Mouse (Mus musculus): ENCODE measurements around the gene Armc10. TPM values are rescaled to one million over a fixed set of nuclear protein-coding genes. Genes with fewer than 3 reads are reported as not detected.
"Not testable (repeated sequence)": the region's sequence is repeated elsewhere in the genome, so short reads cannot be mapped to it uniquely, and the experiment has no call there.

Armc10 gene
- 5.7 TPM in 2 replicates for polyA plus RNA-seq (2015; fragmentation: Nextera tagmentation; extraction: Ambion mirVana)

DNA sequence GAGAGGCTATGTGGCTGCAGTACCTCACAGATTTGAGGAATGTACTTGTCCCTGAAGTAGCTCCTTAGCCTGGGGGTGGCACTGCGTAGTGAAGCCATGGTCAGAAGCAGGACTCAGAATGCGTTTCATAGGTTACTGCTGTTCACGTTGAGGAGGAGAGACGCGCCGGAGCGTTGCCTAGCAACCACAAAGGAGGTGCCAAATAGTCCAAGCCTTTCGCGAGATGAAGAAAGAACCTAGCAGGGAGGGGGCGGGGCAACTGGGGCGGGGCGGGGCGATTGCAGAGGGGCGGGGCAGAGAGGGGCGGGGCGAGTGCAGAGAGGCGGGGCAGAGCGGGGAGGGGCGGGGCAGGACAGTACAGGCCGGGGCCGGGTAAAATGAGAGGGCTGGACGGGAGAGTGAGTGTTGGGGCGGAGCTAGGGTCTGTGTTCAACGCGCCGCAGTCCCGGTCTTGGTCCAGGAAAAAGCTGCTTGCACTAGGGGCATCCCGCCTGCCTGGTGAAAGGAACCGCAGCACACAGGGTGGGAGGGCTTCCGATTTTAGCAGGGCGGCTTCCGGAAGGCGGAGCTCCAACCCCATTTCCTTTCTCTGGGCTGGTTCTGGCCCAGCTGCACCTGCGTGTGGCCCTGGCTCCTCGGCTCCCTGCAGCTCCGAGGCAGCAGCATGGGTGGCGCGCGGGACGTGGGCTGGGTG lies at the start of gene Armc10, which contains the start of gene Fbxl13:
Gene Armc10 (plus strand): TSS at position 375 of the 694 bp plus-strand sequence.
Gene Fbxl13 (minus strand): TSS at position 196 of the 694 bp plus-strand sequence.
- Histone ChIP-seq H3K9me3 (replicated peaks) (no peaks in the 10 kb centered on the region), H3K36me3 (replicated peaks) (peaks cover 20% of the 10 kb centered on the region), H3K4me3 (replicated peaks) (peak within 1 kb of the TSS; percentile 73), H3K27me3 (peaks cover 29% of the 10 kb centered on the region), H3K27ac (replicated peaks) (peak within 1 kb of the TSS; percentile 81), H3K9ac (peak within 1 kb of the TSS; percentile 73), H3K4me1 (replicated peaks) (peaks cover 24% of the 10 kb centered on the region), H3K4me2 (peak within 1 kb of the TSS; percentile 97)
- ATAC-seq (ENCODE audit: insufficient read depth), result peak; percentile 96
- WGBS (ENCODE audit: insufficient replicate concordance), result 1% methylated on average over 39 of the region's 40 CpGs

DNA sequence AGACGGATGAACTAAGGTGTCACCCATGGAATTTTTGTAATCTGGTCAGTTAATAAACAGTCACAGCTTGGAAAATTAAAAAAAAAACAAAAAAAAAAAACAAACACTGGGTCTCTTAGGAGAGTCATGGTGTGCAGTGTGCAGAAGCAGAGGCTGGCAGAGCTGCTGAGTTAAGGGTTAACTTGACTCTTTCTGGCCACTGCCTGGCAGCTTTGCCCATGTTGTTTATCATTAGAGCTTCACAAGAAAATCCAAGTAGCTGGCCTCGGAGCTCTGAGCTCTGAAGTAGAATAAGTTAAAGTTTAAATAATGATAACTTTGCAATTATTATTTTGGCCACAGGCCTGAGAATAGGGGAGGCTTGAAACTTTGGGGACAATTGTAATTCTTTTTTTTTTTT lies 46.1 kb upstream of the Armc10 start:
- not testable (repeated sequence) for H3K9me3 ChIP-seq (replicated peaks); H3K27me3 ChIP-seq; ATAC-seq (ENCODE audit: insufficient read depth); H3K4me3 ChIP-seq (replicated peaks); H3K27ac ChIP-seq (replicated peaks); H3K4me1 ChIP-seq (replicated peaks); H3K4me2 ChIP-seq; H3K36me3 ChIP-seq (replicated peaks); H3K9ac ChIP-seq
- WGBS (ENCODE audit: insufficient replicate concordance), result 54% methylated on average over 2 of the region's 2 CpGs

DNA sequence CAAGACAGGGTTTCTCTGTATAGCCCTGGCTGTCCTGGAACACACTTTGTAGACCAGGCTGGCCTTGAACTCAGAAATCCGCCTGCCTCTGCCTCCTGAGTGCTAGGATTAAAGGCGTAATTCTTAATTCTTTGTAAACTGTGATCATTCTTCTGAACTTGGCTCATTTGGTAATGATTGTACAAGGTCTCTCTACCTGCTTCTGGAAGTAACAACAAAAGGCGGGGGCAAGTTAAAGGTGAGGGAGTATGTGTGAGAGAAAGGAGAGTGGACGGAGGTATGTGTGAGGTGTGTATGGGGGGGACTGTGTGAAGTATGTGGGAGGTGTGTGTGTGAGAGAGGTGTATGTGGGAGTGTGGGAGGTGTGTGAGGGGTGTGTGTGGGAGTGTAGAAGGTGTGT lies 45.7 kb upstream of the Armc10 start:
- ATAC-seq (ENCODE audit: insufficient read depth), result no peak
- Histone ChIP-seq H3K27me3 (no peaks in the 10 kb centered on the region), H3K27ac (replicated peaks) (no peak overlapping the region), H3K4me3 (replicated peaks) (no peak overlapping the region), H3K4me2 (no peak overlapping the region), H3K4me1 (replicated peaks) (no peaks in the 10 kb centered on the region), H3K9ac (no peak overlapping the region), H3K9me3 (replicated peaks) (no peaks in the 10 kb centered on the region), H3K36me3 (replicated peaks) (no peaks in the 10 kb centered on the region)
- WGBS (ENCODE audit: insufficient replicate concordance), result 67% methylated on average over 4 of the region's 4 CpGs

DNA sequence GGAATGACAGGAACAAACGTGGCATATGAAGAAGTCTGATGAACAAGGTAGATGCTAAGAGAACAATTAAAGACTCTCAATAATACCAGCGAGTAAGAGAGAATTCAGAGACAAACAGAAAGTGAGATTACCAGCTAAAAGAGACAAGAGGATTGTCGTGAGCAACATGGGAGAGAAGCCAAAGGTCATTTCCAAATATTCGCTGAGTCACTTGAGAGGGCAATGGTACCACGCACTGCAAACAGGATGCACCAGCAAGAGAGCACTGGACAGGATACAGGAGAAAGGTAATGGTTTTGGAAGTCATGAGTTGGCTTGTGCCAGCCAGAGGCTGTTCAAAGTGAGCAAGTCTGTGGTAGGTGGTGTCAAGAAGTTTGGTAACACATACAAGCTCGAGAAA lies 39.7 kb upstream of the Armc10 start:
- Histone ChIP-seq H3K4me1 (replicated peaks) (no peaks in the 10 kb centered on the region), H3K4me2 (no peak overlapping the region), H3K27ac (replicated peaks) (no peak overlapping the region), H3K36me3 (replicated peaks) (no peaks in the 10 kb centered on the region), H3K9me3 (replicated peaks) (no peaks in the 10 kb centered on the region), H3K4me3 (replicated peaks) (no peak overlapping the region), H3K9ac (no peak overlapping the region), H3K27me3 (no peaks in the 10 kb centered on the region)
- WGBS (ENCODE audit: insufficient replicate concordance), result 43% methylated on average over 6 of the region's 6 CpGs
- no peak for ATAC-seq (ENCODE audit: insufficient read depth)

DNA sequence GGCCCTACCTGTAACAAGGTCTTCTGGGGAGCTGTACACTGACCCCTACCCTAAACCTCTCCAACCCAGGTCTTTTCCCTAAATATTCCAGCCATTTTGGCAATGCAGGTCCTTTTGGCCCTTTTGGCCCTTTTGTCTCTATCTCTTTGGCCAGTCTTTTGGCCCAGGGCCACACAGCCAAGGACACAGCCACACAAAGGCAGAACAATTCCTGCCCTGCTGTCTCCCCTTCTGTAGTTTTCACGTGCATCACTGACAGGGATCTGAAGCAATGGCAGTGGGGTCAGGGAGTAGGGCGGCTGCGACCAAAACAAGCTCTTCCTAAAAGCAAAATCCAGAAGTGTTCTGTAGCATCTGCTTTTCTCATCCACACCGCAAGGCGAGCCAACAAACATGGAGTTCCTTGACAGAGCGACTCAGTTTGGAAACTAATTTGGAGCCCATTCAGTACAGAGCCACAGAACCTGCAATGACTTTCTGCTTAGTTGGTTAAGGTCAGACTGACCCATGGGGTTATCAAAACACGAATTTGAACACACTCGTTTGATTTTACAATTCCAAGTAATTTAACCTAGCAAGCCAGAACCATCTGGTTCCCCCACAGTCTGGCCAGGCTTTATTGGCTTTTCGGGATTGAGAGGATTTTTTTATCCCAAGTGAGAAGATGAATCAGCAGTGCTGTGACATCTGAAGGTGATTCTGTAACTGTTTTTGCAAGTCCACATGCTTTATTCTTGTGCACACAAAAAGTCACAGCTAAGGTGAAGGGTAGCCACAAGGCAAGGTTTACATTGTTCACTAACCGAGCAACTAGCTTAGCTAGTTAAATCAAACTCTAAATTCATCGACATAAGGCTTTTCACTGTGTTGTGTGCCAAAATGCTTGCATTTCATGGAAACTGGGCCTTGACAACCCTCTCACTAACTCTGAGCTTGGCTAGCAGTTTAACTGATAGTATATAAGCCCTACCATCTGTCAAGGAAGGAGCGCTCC lies 37.0 kb upstream of the Armc10 start:
- no peaks in the 10 kb centered on the region for H3K36me3 ChIP-seq (replicated peaks)
- no peaks in the 10 kb centered on the region for H3K4me1 ChIP-seq (replicated peaks)
- no peaks in the 10 kb centered on the region for H3K9me3 ChIP-seq (replicated peaks)
- no peak overlapping the region for H3K4me3 ChIP-seq (replicated peaks)
- H3K27me3 ChIP-seq, result no peaks in the 10 kb centered on the region
- no peak overlapping the region for H3K9ac ChIP-seq
- H3K4me2 ChIP-seq, result no peak overlapping the region
- no peak overlapping the region for H3K27ac ChIP-seq (replicated peaks)
- ATAC-seq (ENCODE audit: insufficient read depth), result no peak
- 66% methylated on average over 12 of the region's 12 CpGs for WGBS (ENCODE audit: insufficient replicate concordance)

DNA sequence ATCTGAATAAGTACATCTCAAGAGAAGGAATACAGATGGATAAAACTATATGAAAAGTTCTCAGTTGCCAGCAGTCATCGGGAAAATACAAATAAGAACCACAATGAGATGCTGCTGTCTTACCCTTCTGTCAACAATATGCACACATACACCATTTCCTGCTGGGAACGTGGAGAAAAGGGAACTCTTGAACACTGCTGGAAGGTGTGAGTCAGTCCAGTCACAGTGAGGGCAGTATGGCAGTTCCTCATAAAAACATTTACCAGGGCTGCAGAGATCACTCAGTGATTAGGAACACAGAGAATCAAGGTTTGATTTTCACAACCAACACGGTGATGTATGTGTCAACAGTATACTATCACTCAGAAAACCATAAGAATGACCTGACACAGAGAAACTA lies 34.6 kb upstream of the Armc10 start:
- Histone ChIP-seq H3K36me3 (replicated peaks) (no peaks in the 10 kb centered on the region), H3K9me3 (replicated peaks) (no peaks in the 10 kb centered on the region), H3K9ac (no peak overlapping the region), H3K4me3 (replicated peaks) (no peak overlapping the region), H3K4me2 (no peak overlapping the region), H3K27me3 (no peaks in the 10 kb centered on the region), H3K4me1 (replicated peaks) (no peaks in the 10 kb centered on the region), H3K27ac (replicated peaks) (no peak overlapping the region)
- ATAC-seq (ENCODE audit: insufficient read depth), result no peak
- 23% methylated on average over 3 of the region's 3 CpGs for WGBS (ENCODE audit: insufficient replicate concordance)

DNA sequence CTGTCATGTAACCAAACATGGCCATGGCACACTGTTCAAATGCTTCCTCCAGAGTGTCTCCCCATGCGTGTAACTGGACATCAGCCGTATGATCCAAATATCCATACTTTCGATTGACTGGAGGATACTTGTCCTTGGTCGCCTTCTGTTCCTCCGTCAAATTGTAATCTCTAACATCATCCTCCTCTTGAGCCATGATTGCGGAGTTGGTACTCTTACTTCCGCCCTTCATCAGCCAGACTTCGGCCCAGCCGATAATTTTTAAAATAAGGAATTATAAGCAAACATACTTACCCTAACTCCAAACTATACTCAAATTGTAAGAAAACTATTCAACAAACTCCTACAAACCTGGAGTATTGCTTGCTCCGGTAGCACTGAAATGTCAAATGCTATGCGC lies 31.3 kb upstream of the Armc10 start:
- not testable (repeated sequence) for H3K27ac ChIP-seq (replicated peaks); H3K9ac ChIP-seq; H3K36me3 ChIP-seq (replicated peaks); H3K4me3 ChIP-seq (replicated peaks); ATAC-seq (ENCODE audit: insufficient read depth); H3K27me3 ChIP-seq; H3K4me1 ChIP-seq (replicated peaks); H3K4me2 ChIP-seq; H3K9me3 ChIP-seq (replicated peaks)
- 86% methylated on average over 11 of the region's 11 CpGs for WGBS (ENCODE audit: insufficient replicate concordance)

DNA sequence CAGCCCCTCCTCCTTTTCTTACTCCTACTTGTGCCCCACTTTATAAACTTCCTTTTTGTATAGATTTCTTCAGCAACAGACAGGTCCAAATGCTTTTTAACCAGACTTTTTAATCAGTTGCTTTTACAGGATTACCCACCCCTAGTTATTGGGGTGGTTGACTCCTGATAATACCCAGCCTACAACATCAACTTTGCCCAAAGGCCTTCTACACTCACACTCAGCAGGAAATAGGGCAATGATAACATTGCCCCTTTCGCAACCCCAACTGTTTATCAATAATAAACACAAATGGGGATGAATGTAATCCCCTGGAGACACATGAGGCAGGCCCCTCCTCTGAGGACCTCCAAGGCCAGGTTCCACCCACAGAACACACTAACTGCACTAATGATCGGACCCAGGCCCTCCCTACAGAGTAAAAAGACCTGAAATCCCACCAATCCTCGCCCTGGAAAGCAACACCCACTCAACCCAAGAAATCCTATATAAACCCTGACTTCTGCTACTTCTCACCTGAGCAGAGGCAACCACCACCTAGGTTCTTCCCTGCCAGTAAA lies 29.1 kb upstream of the Armc10 start:
- H3K9me3 ChIP-seq (replicated peaks), result no peaks in the 10 kb centered on the region
- no peak overlapping the region for H3K27ac ChIP-seq (replicated peaks)
- 0 out of 2 replicates have a peak, but pooled peaks have one; percentile 22 for ATAC-seq (ENCODE audit: insufficient read depth)
- H3K4me1 ChIP-seq (replicated peaks), result peaks cover 7% of the 10 kb centered on the region
- H3K27me3 ChIP-seq, result no peaks in the 10 kb centered on the region
- no peak overlapping the region for H3K4me3 ChIP-seq (replicated peaks)
- no peaks in the 10 kb centered on the region for H3K36me3 ChIP-seq (replicated peaks)
- H3K9ac ChIP-seq, result no peak overlapping the region
- H3K4me2 ChIP-seq, result no peak overlapping the region
- WGBS (ENCODE audit: insufficient replicate concordance), result 22% methylated on average over 3 of the region's 3 CpGs

DNA sequence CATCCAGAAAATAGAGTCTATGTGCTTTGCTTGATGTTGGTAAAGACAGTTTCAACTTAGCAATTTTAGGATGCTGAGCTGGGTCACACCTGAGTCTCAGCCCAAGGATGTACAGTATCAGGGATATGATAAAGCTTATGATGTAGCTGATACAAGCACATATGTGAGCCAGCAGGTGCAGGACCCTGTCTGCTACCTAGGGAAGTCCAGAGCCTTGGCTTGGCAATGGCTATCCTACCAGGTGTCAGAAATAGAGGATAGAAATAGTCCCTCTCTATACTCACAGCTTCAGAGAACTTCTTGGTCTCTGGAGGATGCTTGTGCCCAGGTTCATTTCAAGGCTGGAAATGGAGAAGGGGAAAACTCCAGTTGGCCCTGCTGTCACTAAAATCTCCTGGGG lies 19.7 kb upstream of the Armc10 start:
- H3K4me3 ChIP-seq (replicated peaks), result no peak overlapping the region
- H3K36me3 ChIP-seq (replicated peaks), result no peaks in the 10 kb centered on the region
- H3K4me1 ChIP-seq (replicated peaks), result no peaks in the 10 kb centered on the region
- no peak overlapping the region for H3K27ac ChIP-seq (replicated peaks)
- H3K9me3 ChIP-seq (replicated peaks), result no peaks in the 10 kb centered on the region
- no peaks in the 10 kb centered on the region for H3K27me3 ChIP-seq
- H3K4me2 ChIP-seq, result no peak overlapping the region
- H3K9ac ChIP-seq, result no peak overlapping the region
- ATAC-seq (ENCODE audit: insufficient read depth), result no peak

DNA sequence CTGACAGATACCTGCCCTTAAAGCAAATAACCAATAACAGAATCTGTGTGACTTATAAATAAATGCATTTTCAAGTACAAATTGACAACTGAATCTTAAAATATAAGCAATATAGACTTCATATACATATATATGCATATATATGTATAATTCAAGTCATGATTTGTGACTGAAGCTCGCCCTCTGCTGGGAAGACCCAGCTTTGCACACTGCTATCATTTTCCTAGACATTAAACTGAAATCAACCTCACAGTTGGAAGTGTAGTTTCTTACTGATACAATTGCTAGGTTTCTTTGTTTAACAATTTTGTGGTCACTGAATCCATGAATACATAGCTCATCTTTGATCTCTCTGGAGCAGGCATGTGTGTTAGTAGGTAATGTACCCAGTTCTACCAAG lies 4.7 kb upstream of the Armc10 start:
- ATAC-seq (ENCODE audit: insufficient read depth), result no peak
- no peak overlapping the region for H3K27ac ChIP-seq (replicated peaks)
- no peaks in the 10 kb centered on the region for H3K9me3 ChIP-seq (replicated peaks)
- no peak overlapping the region for H3K9ac ChIP-seq
- peaks cover 43% of the 10 kb centered on the region for H3K27me3 ChIP-seq
- 0% methylated on average over 1 of the region's 1 CpGs for WGBS (ENCODE audit: insufficient replicate concordance)
- peaks cover 11% of the 10 kb centered on the region for H3K4me1 ChIP-seq (replicated peaks)
- H3K4me3 ChIP-seq (replicated peaks), result no peak overlapping the region
- H3K4me2 ChIP-seq, result no peak overlapping the region
- no peaks in the 10 kb centered on the region for H3K36me3 ChIP-seq (replicated peaks)

DNA sequence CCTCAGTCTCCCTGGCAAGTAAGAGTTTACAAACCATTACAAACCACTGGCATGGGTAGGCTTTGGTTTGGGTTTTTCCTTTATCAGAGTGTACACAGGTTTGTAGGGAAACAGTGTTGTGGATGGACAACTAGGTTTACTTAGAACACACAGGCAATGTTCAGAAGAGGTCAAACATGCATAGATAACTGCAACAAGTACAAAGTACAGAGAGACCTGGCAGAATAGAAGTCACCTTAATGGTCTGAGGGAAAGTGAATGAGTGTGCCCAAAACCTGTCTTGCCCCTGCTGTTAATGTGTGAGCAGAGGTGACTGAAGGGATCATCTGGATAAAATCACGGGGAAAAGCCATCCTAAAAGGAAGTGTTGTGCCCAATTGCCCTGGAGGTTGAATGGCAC lies 2.0 kb upstream of the Armc10 start:
- Histone ChIP-seq H3K36me3 (replicated peaks) (0 out of 2 replicates have a peak, but pooled peaks cover 1% of the 10 kb centered on the region), H3K27me3 (peaks cover 37% of the 10 kb centered on the region), H3K27ac (replicated peaks) (no peak overlapping the region), H3K4me2 (no peak overlapping the region), H3K9me3 (replicated peaks) (no peaks in the 10 kb centered on the region), H3K4me1 (replicated peaks) (peaks cover 24% of the 10 kb centered on the region), H3K4me3 (replicated peaks) (no peak overlapping the region), H3K9ac (no peak overlapping the region)
- ATAC-seq (ENCODE audit: insufficient read depth), result no peak
- 19% methylated on average over 1 of the region's 1 CpGs for WGBS (ENCODE audit: insufficient replicate concordance)
